Mouse (Mus musculus): ENCODE results near the gene Rpl3.

DNA sequence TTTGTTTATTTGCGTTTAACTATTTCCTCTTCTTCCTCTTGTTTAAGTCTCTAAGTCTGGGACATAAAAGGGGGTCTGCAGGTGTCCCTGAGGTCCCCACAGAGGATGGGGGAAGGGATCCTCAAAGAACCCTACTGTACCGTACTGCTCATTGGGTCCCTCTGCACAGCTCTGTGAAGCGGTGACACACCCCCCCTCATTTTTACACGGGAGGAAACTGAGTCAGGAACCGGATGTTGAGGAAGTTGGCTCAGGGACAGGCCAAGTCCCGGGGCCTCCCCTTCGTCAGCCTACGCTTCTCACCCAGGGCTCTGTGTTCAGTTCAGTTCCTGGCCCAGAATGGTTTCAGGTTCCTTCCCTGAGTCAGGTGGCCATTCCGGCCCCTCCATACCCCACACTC lies 39.9 kb downstream of the Rpl3 start:
- TF ChIP-seq POLR2A (IDR thresholded peaks at IDR 0.05; ENCODE audit: insufficient read depth, low read length) (no peak), CTCF (IDR thresholded peaks at IDR 0.05; ENCODE audit: low read depth, low read length) (no peak), EP300 (IDR thresholded peaks at IDR 0.05; ENCODE audit: insufficient read depth, low read depth, low read length) (no peak)

Measured in ES-Bruce4 (cell line).